Mouse (Mus musculus): ENCODE measurements around the gene Mmp28.

Gene Mmp28

DNA sequence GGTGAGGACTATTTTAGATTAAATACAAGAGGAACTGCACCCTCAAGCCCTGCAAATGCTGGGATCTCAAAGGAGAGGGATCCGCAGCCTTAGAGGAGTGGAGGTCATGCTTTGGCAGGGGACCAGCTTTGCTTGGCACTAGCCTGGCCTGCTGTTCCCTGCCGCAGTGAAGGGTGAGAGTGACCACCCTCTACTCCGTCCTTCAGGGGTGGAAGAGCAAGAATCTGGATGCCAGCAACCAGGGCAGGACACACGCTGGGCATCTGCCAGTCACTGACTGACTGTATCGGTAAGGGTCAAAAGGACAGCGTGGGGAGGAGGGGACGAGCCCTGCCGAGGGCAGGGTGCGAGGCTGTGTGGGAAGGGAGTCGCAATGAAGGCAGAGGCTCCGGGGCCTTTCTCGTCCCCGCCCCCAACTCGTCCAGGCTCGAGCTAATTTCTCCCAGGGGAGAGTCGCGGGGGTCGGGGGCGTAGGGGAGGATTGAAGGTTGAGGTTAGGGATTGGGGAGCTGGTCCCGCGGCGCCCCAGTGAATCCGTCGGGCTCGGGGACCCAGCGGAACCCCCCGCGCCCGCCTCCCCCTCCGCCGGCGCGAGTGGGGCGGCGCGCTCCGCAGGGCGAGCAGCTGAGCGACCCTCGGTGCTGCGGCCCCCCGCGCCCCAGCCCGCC lies 53.6 kb downstream of the Mmp28 start, which contains the start of gene Rasl10b:
Gene Rasl10b (plus strand): TSS at position 51 of the 668 bp plus-strand sequence.
- intact Hi-C loops (cut with DNase I): no loop called here

- intact Hi-C loops (cut with DNase I): no loop called here
Measured at GRCm38 (mm10) chr11:83408242-83408641, 54.6 kb downstream of the Mmp28 start.

DNA sequence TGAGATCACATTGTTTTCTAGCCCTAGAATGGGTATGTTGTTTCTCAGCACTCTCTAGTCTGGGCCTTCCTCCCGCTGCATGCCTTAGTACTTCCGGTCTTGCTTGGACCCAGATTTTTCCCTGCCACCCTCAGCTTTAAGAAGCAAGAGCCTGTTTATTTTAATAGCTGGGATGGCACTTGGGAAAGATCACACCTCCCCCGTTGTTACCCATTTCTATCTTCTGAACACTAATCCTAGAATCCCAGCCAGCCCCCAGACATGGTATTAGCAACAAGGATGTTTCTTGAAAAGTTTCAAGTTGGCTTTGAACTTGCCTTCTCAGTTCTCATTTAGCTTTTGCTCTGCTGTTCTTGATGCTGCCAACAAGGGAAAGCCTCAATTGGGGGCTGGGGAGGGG lies 56.5 kb downstream of the Mmp28 start:
- intact Hi-C loops (cut with DNase I): no loop called here

GRCm38 (mm10) chr11:83403787-83404186 lies 59.1 kb downstream of the Mmp28 start:
- intact Hi-C loops (cut with DNase I): no loop called here

DNA sequence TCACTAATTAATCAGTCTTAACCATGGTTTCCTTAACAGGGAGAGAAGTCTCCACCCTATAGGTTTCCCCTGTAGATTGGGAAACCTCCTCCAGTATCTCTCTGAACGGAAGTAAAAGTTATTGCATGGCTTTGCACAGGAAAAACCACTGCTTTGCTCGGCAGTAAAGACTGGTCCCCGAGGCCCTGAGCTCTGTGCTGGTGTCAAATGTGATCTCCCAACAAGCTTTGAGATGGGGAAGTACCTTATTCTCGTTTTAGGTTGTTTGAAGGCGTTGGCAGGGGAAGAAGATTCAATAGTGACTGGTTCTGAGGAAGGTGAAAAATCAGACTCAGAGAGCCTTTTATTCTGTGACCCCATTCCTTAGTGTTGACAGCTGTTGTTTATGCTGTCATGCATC lies 64.1 kb downstream of the Mmp28 start:
- intact Hi-C loops (cut with DNase I): no loop called here

DNA sequence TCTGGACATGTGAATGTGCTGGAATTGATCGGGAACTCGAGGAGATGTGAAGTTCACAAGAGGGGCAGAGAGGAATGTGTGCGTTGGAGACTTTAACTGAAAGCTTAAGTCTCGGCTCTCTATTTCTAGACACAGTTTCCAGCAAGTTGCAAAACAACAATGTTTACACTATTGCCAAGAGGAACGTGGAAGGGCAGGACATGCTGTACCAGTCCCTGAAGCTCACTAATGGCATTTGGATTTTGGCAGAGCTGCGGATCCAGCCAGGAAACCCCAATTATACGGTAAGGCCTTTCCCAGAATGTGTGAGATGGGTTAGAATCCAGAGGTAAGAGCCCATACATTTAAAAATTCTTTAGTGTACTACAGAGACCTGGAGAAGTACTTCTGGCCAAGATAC lies 65.2 kb downstream of the Mmp28 start:
- intact Hi-C loops (cut with DNase I): no loop called here

- intact Hi-C loops (cut with DNase I): no loop called here
Measured at GRCm38 (mm10) chr11:83394802-83395439, 68.0 kb downstream of the Mmp28 start.

DNA sequence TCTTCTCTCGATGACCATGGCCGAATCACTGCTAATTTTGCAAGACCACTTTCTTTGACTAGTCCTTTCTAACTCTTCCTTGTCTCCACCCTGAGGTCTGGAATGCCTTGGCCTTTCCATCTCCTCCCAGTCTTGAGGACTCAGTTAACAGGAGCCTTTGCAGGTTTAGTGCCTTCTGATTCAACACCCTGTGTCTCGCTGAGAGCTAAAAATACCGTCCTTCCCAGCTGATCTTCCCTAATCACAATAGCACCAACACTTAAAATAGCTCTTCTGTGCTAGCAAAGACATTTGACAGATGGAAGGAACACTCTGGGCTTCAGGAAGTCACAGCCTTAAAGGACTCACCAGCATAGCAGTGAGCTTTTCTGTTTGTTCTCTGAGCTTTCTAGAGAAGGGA lies 69.8 kb downstream of the Mmp28 start:
- intact Hi-C loops (cut with DNase I): no loop called here
